9 mouse cellular contexts compared by ENCODE assay signal in genomic region chr17:8871997-8872593, GRCm38 (mm10).
A peak's percentile ranks its signal among the peaks of the same experiment; 100 is the strongest.
DNase-seq lines count a peak whose midpoint lies in the region; TF ChIP-seq lines count a peak whose summit lies in the region.
"Had no signal": no experiment of that assay in that cellular context is flagged by ENCODE, and none has a peak within 500 bp of the region (broad histone marks: within the 10 kb centered on the region; RNA-seq: fewer than 3 reads in every experiment).

No protein-coding gene starts in this region.

- H3K79me2 ChIP-seq in heart, adult 2 months (replicated peaks; ENCODE audit: control insufficient read depth, insufficient read depth, low read length): no peaks in the 10 kb centered on the region

- TF ChIP-seq EP300 in heart, adult 2 months (IDR thresholded peaks at IDR 0.05; ENCODE audit: insufficient read depth, low read depth, low read length): peak; percentile 69; the same call in 1 of the 2 replicates

- H3K27ac ChIP-seq in heart, adult 2 months: peak overlapping the region; percentile 38
- H3K27ac ChIP-seq: liver, embryonic 15.5 days had no signal

- H3K9ac ChIP-seq in heart, adult 2 months (ENCODE audit: low read depth, low read length): peak overlapping the region; percentile 5; the same call in 1 of the 2 replicates
- H3K9ac ChIP-seq: liver, embryonic 15.5 days had no signal

- 15% methylated on average over 12 of the region's 12 CpGs for WGBS in heart, adult 2 months

- no peak for TF ChIP-seq CTCF in heart, adult 2 months (IDR thresholded peaks at IDR 0.05)

- H3K27me3 ChIP-seq in heart, adult 2 months (ENCODE audit: control insufficient read depth, insufficient read depth, low read length): no peaks in the 10 kb centered on the region
- H3K27me3 ChIP-seq: liver, embryonic 15.5 days had no signal

- intact Hi-C loops in heart, adult 2 months (cut with DNase I): loop anchor here (2.0 to 5.0 kb wide), 2 partner anchors 35 to 71 kb away; no protein-coding TSS in a partner anchor

- peak; percentile 51 for DNase-seq in thymus, postnatal 0 days (ENCODE audit: low spot score)
- DNase-seq in thymus, postnatal 25 days: no peak
- peak; percentile 50 to 55 for DNase-seq in heart, adult 2 months
- DNase-seq in kidney, adult 18-20 months: peak; percentile 20
- DNase-seq in lung, postnatal 36 days: peak; percentile 46
- DNase-seq in spleen, postnatal 4 days (ENCODE audit: low spot score in 2 of 2): no peak
- DNase-seq in right cerebral cortex, postnatal 4 days: no peak
- DNase-seq in right cerebral cortex, adult 18-20 months: no peak

- H3K4me3 ChIP-seq in heart, adult 2 months: peak overlapping the region; percentile 24; the same call in 1 of the 2 replicates
- H3K4me3 ChIP-seq: liver, embryonic 15.5 days had no signal

- no peak for TF ChIP-seq POLR2A in heart, adult 2 months (IDR thresholded peaks at IDR 0.05; ENCODE audit: insufficient read depth, low read depth, low read length)

- H3K4me1 ChIP-seq in heart, adult 2 months (ENCODE audit: control insufficient read depth, insufficient read depth, low read length): peaks cover 6% of the 10 kb centered on the region
- H3K4me1 ChIP-seq: liver, embryonic 15.5 days had no signal

- H3K36me3 ChIP-seq in heart, adult 2 months (ENCODE audit: control insufficient read depth, insufficient read depth, low read length): no peaks in the 10 kb centered on the region
- H3K36me3 ChIP-seq: liver, embryonic 15.5 days had no signal

Comparison
In these comparisons a context has a peak if more than half of its experiments do, and no peak if none do; other contexts are left out.
1. DNase-seq: peak in thymus, postnatal 0 days (single experiment), heart, adult 2 months (2 of 2), kidney, adult 18-20 months (single experiment) and lung, postnatal 36 days (single experiment); none in thymus, postnatal 25 days (single experiment), spleen, postnatal 4 days (0 of 2), right cerebral cortex, postnatal 4 days (single experiment) and right cerebral cortex, adult 18-20 months (single experiment).